Mouse (Mus musculus): ENCODE results near the gene Cmpk1. TPM values are rescaled to one million over a fixed set of nuclear protein-coding genes. Genes with fewer than 3 reads are reported as not detected.

Cmpk1 gene
- polyA plus RNA-seq, 1 experiment from 2014 or later = 75.6 TPM

DNA sequence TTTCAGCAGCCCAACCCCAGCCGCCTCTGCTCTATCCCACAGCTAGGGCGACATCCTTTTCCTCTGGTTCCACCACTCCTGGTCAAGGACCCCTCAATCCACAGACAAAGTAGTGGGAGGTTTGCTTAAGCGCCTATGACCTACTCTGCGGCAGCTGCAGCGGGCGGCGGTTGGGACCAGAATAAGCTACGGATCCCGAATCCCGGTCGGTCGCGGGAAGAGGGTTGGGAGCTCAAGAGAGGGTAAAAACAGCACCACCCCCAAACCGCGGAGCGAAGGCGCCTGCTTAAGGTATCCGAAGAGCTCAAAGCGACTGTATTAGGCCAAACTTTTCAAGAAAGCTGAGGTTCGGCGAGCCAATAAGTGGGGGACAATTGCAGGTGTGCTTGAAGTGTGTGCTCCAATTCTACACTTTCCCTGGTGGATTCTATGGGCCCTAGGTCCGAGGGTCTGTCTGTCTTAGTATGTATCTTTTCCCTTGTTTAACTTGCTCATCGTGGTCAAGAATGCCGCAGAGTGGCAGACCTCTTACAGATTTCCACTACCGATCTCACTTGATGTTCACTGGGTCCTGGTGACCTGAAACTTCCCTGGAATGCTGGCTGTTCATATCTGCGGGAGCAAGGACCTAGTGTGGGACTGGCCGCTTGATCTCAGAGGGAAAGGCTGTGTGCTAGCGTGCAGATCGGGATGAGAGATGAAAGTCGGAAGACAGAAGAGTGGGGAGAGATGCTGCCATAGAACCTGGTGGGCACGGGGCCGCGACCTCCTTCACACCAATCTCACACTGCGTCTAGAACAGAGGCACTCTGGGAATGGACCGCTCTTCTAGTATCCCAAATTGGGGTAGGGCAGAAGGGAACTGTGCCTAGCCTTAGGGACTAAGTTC lies 74.1 kb downstream of the Cmpk1 start:
- H3K4me2 ChIP-seq = no peak overlapping the region
- no peak overlapping the region for H3K9ac ChIP-seq
- H3K27me3 ChIP-seq (replicated peaks) = peaks cover 95% of the 10 kb centered on the region
- H3K4me3 ChIP-seq = no peak overlapping the region
- H3K36me3 ChIP-seq = no peaks in the 10 kb centered on the region
- ATAC-seq = no peak
- H3K9me3 ChIP-seq (replicated peaks) = no peaks in the 10 kb centered on the region
- peaks cover 19% of the 10 kb centered on the region for H3K4me1 ChIP-seq
- no peak overlapping the region for H3K27ac ChIP-seq
- WGBS (ENCODE audit: insufficient replicate concordance) = 10% methylated on average over 35 of the region's 35 CpGs

GRCm38 (mm10) chr4:114909602-114910484 lies 77.2 kb downstream of the Cmpk1 start:
- Histone ChIP-seq H3K4me2 (peak overlapping the region; percentile 91), H3K9me3 (replicated peaks) (no peaks in the 10 kb centered on the region), H3K4me1 (peaks cover 28% of the 10 kb centered on the region), H3K9ac (peak overlapping the region; percentile 49), H3K27ac (no peak overlapping the region), H3K27me3 (replicated peaks) (peaks cover 100% of the 10 kb centered on the region), H3K36me3 (no peaks in the 10 kb centered on the region), H3K4me3 (peak overlapping the region; percentile 62)
- no peak for ATAC-seq
- 2% methylated on average over 20 of the region's 20 CpGs for WGBS (ENCODE audit: insufficient replicate concordance)

Other genes starting within 250 kb of the Cmpk1 start
- not detected in 2 replicates for gene Gm12830, start 165.5 kb downstream of the Cmpk1 start, polyA plus RNA-seq (2016; fragmentation: Nextera tagmentation; extraction: Ambion mirVana)
- gene Foxd2, start 78.4 kb downstream of the Cmpk1 start, polyA plus RNA-seq (2016; fragmentation: Nextera tagmentation; extraction: Ambion mirVana) = 0.11 and 0.16 TPM in 2 replicates
- not detected in 2 replicates for gene Foxe3, start 61.2 kb downstream of the Cmpk1 start, polyA plus RNA-seq (2016; fragmentation: Nextera tagmentation; extraction: Ambion mirVana)
- 14.2 and 16.2 TPM in 2 replicates for gene Stil, start 12.9 kb upstream of the Cmpk1 start, polyA plus RNA-seq (2016; fragmentation: Nextera tagmentation; extraction: Ambion mirVana)
- gene Tal1, start 69.2 kb upstream of the Cmpk1 start, polyA plus RNA-seq (2016; fragmentation: Nextera tagmentation; extraction: Ambion mirVana) = 57.1 and 58.7 TPM in 2 replicates
- gene Pdzk1ip1, start 101.5 kb upstream of the Cmpk1 start, polyA plus RNA-seq (2016; fragmentation: Nextera tagmentation; extraction: Ambion mirVana) = 30.2 and 33.1 TPM in 2 replicates
- 0.08 and 0.14 TPM in 2 replicates for gene Cyp4x1, start 147.0 kb upstream of the Cmpk1 start, polyA plus RNA-seq (2016; fragmentation: Nextera tagmentation; extraction: Ambion mirVana)

Data from liver, embryonic 12.5 days (tissue).